Mouse (Mus musculus) ovary, postnatal 14 days (tissue): Measurements from ENCODE around the gene Ifnl3.

ENCODE experiments used
- DNase-seq: peaks from one replicate; pipeline ENCODE4 v3.0.0; 2022; ENCODE audit warnings: low spot score

Ifnl3 gene

DNA sequence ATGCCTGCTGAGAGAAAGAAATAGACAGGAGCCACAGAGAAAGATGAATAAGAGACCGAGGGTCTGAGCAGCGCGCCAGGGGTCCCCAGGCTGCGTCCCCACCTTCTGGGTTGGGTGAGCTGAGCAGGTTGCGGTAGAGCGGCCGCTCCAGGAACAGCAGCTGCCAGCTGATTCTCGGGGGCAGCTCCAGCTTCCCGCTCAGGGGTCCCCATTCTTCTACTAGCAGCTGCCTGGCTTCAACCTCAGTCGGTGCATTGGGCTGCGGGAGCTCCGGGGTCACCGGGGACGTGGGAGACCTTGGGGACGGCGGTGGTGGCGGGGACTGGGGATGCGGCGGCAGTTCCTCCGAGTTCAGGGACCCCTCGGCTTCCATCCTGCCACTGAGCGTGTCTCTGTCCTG lies 24.0 kb downstream of the Ifnl3 start:
- DNase-seq, result no peak

DNA sequence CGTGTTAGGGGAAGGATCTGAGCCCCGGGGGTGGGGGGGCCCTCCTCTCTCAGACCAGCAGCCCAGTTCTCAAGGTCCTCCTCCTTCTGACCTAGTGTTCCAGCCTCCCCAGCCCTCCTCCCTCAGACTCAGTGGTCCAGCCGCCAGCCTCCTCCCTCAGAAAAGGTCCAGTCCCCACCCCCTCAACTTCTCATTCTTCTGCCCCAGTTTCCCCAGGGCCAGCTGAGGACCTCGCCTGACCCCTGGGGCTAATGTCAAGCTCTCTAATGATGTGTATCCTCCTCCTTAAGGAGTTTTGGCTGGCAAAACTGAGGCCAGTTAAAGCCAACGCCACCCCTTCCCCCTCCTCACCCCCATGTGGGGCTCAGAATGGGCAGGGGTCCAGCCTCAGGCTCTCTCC lies 24.5 kb downstream of the Ifnl3 start, which contains the start of gene Nccrp1:
Gene Nccrp1, minus strand, starts transcription at position 101 of the 400 bp plus-strand sequence.
- DNase-seq, result no peak

DNA sequence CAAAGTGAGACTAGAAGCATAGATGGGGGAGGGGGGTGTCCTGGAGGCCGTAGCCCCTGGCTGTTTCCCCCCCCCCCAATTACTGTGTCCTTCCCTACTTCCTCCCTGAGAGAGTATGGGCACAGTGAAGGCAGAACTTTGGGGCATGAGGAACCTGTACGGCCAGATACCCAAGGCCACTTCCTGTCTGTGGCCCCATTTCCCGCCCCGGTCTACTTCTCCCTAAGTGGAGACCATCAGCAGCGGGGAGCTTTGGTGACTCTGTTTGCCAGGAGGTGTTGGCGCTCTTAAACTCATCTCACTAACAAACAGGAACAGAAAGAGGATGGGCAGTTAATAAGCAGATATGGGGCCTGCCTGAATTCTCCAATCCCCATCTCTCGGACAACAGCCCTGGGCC lies 25.0 kb downstream of the Ifnl3 start:
- DNase-seq, result no peak

DNA sequence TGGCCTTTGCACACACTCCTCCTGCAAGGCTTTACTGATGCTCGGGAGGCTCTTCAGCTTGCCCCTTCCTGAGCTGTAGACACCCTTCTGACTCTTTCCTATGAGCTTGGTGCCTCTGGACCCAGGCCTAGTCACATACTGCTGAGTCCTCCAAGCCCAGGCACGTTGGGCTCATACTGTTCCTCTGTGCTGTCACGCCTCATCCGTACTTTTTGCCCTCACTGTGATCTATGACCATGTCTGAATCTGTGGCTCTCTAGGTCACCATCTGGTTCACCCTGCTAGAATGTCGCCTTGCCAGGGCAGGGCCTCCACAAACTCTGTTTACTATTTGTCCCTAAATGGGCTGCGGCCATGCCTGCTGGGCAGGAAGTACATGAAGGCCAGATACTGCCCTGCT lies 30.4 kb downstream of the Ifnl3 start:
- no peak for DNase-seq

DNA sequence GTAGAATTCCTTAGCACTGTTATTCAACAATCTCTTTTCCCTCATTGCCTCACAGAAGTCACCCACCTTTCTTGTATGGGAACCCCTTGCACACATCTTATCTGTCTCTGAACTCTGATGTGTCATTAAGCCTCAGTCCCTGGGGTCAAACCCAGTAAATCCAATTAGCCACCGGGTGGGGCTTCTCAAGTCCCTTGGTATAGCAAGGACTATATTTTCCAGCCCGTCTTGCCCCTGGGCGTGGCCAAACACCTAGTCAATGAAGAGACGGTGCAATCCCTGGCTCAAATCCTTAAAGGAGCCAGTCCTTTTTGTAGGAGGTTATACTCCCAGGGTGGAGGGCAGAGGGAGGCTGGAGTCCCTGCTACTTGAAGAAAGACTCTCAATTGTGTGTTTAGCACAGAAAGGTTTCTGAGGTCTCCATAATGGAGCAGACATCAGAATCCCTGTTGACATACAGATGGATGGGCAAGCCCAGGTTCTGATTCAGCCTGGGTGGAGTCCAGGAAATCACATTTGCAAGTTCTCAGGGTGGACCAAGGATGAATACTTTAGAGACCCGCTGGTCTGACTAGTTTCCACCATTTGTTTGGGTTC lies 33.4 kb downstream of the Ifnl3 start:
- no peak for DNase-seq

DNA sequence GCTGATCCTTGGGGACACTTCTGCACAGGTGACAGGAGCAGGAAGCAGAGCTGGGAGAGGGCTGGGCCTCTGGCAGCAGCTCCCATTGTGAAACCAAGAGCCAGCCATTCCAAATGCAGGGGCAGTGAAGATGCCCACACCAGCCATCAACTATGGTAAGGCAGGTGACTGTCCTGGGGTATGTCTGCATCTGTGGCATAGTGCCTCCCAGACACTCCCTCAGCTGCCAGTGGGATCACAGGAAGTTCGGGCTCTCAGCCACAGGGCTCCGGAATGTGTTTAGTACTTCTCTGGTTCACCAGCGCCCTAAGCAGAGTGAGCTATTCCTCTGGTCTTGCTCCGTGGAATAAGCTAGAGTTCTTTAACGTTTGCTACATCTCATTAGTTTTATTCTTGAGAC lies 34.4 kb downstream of the Ifnl3 start:
- DNase-seq, result no peak

DNA sequence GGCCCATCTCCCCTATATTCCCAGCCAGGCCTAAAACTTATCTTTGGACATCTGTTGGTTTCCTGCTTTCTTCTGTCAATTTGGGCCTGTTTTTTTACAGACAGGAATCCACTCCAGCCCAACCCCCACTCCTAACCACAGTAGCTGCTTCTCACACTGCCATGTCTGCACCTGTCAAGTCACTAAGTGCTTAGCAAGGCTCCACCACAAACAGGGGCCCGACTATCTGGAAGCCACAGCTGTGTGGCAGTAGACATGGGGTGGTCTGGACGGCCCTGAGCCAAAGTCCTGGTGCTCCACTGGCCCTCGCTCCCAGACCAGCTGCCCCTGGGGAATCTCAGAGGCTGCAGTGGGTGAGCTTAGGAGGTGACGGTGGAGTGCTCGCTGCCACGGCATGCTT lies 35.1 kb downstream of the Ifnl3 start:
- DNase-seq, result no peak

DNA sequence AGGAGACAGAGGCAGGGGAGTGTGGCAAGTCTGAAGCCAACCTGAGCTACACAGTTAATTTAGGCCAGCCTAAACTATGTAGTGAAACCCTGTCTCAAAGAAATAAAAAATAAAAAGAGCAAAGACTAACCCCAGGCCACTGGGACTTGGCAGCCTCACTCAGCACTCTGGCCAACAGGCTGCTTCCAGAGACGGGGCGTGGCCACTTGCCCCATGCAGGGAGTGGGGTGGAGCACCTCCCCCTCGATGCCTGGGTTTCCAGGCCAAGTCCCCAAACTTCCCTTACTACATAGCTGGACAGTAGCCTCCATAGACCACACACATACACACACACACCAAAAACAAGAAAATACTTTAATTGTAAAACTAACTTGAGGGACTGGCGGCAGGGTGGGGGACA lies 35.9 kb downstream of the Ifnl3 start:
- no peak for DNase-seq

DNA sequence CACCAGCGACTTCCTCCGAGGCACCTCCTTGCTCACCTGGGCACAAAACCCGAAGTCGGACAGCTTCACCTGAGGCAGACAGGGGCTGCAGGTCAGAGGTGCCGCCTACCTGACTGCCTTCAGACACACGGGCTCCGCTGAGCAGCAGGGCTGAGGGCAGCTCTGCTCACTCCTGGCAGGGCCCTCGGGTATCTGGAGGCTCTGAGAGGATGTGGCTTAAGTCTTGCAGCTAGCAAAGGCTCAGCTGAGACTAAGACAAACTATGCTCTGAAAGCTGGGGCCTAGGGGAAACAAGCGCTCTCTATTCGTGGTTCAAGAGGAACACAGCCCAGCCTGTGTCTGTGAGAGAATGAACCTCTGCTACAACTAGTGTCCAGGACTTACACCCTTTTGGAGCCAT lies 38.2 kb downstream of the Ifnl3 start:
- no peak for DNase-seq

DNA sequence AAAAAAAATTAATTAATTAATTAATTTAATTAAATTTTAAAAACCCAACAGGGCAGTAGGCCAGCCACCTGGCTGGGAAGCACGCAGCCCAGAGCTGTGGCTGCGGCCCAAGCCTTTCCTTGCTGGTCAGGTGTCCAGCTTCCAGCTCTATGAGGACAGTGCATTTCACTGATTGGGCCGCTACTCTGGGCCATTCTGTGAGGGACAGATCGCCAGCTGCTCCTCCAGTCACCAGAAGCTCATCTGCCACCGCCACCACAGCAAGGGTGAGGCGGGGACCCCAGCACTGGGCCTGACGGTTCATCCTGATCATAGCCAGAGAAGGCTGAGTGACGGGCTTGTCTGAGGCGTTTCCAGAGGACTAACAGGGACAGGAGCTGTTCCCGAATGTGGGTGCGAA lies 39.3 kb downstream of the Ifnl3 start:
- no peak for DNase-seq

DNA sequence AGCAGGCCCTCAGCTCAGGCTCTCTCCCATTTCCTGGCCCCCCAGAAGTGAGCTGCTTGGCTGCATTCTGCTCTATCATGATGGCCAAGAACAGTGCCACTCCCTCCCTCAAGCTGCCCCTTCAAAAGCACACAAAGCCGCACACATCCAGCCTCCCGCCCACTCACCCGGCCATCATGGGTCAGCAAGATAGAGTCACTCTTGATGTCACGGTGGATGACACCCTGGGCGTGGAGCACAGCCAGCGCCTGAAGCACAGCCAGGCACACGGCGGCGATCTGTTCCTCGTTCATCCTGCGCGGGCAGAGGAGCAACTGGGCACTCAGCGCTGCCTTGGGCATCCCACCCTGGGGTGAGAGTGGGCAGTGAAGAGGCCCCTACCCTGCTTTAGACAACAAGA lies 39.7 kb downstream of the Ifnl3 start:
- no peak for DNase-seq

DNA sequence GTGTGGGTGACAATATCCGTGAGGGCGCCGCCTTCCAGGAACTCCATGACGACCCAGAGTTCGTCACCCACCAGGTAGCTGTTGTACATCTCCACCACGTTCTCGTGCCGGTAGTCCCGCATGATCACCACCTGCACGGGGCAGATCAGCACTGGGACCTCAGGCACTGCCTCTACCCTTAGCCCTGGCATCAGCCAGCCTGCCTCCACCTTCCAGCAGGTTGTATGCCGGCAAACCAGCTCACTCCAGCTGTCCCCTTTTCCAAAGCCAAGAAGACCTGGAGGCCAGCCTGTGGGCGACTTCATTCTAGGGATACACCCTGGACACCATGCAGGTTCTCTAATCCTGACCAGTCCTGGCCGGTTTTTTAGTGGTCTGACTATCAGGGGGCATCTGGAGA lies 40.3 kb downstream of the Ifnl3 start:
- no peak for DNase-seq

DNA sequence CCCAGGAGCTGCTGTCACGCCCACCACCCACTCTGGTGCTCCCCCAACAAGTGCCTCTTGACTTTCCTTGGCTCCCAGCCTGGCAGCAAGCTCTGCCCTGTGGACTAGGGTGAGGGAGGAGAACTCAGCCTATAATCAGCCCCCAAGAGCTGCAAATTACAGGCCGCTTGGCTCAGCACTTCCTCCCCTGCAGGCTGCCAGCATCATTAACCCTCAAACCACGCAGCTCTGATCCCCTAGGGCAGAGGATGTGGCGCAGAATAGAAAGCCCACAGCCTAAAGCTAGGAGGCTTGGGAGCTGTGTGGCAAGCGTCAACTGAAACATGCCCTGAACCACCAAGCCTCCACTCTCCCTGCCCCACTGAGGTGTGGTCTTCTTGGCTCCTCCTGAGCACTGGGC lies 42.8 kb downstream of the Ifnl3 start:
- DNase-seq, result no peak

DNA sequence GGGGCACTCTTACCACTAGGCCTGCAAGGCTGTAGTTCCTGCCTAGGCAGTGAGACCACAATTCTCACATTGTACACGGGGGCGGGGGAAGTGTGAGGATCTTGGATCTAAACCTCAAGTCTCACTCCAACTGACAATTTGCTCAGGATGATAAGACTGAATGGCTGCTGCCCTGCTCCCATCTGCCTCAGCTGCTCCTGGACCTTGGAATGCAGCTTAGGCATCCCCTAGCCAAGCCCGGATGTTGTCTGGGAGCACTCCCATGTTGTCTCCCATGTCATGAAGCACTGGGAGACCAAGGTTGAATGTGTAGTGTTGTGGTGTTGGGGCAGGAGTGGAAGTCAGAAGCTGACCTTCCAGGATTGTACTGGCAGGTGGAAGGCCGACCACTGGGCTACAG lies 44.9 kb downstream of the Ifnl3 start:
- no peak for DNase-seq

DNA sequence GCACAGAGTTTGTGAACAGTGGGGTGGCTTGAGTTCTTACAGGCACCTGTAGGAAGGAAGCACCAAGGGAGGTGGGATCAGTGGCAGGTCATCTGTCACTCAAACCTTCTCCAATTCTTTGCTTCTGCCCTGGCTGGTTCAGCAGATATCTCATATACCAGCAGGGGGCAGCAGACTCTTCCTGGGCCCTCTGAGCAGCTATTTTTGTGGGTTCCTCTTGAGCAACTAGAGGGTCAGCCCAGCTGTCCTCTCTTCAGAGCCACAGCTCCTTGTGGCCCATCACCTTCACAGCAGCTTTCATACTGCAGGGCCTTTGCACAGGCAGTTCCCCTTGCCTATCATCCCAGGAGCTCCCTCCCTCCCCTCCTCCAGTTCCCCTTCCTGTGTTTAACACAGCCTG lies 45.6 kb downstream of the Ifnl3 start:
- DNase-seq, result peak; percentile 53

DNA sequence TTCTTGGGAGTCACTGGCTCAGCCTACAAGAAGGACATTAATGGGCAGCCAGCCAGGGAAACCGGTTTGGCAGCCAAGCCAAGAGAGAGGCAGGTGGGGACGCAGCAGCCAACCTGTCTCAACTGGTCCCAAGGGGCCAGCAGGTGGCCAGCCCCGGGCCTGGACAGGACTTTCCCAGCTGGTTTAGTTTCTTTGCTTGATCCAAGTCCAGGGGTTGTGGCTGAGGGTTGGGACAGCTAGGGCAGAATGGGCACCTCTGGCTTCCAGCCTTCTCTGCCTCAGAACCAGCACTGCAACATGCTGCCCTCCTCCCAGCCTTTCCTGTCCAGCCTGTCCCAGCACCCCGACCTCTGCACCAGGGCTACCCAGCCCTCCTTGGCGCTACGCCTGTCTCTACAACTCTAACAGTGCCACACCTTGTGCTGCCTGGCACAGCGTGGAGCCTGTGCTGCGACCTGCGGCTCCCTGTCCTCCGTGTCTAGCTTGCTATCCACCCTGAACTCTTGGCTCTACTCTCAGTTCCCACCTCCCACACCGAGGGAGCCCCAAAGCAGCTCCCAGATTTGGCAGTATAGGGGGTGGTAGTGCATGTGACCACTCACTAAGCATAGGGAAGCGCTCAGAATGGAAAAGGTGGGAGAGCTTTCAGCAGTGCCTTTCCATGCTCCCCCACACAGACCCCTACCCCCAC lies 47.8 kb downstream of the Ifnl3 start:
- peak; percentile 73 for DNase-seq

DNA sequence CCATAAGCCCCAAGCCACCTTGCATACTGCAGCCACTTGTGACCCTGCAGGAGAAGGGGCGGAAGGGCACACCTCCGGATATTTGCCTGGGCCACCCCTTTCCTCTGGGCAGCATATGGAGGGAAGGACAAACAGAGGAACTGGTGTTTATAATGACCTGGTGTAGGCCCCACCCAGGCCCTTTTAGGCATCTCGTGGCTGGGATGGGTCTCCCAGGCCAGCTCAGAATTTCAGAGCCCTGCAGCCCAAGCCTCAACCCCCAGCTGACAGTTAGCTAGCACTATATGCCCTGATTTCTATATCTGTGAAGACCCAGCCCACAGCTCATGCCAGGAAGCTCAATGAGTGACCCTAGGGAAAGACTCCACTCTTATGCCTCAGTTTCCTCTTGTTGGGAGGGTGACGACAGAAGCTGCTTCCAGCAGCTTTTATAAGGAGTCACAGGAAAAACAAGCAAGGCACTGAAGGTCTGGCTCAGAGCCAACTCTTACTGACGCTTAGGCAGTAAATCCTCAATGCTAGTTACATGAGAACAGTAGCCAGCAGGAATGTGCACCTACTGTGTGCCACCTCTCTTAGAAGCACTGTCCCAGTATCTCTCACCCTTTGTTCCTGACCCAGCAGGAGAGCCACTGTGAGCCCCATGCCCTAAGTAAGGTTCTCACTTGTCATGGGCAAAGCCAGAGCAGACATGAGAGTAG lies 48.5 kb downstream of the Ifnl3 start:
- no peak for DNase-seq

DNA sequence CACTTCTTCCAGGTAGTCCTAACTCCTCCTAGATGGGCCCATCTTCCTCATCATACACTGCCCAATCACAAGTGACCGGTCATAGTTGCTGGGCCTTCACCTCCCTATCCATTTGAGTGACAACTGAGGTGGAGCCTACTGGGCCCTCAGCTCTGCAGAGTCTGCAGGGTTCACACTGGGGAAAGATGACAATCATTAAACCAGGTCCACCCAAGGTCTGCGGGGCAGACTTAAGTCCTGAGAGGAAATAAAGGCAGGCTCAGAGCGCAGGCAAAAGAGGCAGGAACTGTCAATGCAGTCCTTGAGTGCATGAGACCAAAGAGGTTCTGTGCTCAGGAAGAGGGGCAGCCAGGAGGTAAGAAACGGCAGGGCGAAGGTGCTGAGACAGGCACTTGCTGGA lies 50.1 kb downstream of the Ifnl3 start:
- no peak for DNase-seq

DNA sequence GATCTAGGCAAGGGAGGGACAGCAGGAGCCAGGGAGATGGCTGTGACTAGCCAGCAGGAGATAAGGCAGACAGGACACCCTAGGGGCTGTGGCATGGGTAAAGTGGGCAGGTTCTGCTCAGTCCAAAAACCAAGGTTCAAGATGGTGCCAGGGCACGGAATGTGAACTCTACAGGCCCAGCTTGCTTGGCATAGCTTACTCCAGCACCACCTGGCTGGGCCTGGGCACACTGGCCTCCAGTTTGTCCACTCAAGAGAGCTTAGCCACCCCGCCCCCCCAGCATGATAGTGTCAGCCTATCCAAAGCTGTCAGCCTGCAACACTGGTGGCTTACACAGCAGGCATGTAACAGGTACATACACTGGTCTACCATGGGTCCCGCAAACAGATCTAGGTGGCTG lies 50.6 kb downstream of the Ifnl3 start:
- DNase-seq, result no peak
